Mouse (Mus musculus) monocyte, adult 2 months (primary cell): ENCODE measurements around the gene Robo1.

Source experiments
- DNase-seq, 2 experiments: peaks; one replicate each; pipeline ENCODE4 v3.0.0; 2022; ENCODE audit warnings: low spot score in 2 of 2, low read depth in 1 of 2

Robo1 gene

DNA sequence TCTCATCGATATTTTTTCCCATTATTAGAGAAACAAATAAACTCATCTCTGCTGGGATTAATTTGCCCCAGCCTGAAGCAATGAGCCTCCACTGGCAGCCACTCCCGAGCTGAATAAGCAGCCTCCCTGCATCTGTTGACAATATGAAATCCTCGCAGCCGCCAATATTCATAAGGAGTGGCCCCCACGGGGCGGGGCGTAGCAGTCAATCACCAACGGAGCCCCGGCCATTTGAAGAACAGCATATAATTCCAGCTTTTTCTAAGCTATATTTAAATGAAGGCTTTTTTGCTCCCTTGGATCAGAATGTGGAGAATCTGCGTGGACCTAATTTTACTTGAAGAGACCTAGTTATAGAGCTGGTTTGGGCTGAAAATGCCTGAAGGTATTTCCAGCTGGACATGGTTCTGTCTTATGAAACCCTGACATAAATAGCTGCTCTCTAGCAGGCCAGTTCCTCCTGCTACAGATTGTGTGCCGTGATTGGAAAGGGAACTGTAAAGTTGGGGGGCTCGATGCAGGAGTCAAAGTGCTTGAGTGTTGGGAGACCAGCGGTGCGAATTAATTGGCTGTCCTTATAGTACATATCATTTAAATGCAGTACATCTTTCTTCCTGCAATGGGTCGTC lies 492.1 kb downstream of the Robo1 start:
- no peak for DNase-seq

DNA sequence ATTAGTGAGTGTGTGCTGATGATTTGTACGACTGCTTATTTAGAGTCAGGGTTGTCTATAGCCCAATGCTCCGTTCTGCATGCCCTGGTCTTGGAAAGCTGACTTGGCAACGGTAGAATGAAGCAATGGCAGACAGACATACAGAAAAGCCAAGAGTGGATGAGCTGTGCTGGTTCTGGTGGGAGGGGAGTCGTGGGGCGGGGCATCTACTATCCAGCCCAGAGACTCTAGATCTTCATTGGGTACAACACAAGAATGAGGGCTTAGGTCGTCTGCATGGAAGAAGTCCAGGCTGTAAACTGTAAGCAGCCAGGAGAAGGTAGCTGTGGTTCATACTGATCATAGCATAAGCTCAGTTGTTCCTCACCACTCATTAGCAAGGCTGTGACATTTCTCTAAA lies 492.7 kb downstream of the Robo1 start:
- no peak for DNase-seq

DNA sequence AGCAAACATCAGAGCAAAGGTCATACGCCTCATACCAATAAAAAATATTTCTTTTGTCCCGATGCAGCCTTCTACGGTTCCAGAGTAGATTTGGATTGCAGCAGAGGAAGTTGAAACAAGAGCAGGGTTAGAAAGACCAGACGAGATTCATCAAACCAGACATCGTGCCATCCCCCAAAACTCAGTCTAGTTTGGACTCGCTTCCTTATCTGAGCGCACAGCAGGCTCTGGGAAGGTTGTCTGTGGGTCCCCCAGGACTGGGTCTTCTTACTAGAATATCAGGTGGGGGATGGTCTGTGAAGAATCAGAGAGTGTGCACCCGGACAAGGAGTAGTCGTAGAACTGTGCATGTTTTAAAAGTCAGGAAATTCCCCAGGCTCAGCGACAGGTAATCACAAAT lies 500.2 kb downstream of the Robo1 start:
- DNase-seq, result no peak

DNA sequence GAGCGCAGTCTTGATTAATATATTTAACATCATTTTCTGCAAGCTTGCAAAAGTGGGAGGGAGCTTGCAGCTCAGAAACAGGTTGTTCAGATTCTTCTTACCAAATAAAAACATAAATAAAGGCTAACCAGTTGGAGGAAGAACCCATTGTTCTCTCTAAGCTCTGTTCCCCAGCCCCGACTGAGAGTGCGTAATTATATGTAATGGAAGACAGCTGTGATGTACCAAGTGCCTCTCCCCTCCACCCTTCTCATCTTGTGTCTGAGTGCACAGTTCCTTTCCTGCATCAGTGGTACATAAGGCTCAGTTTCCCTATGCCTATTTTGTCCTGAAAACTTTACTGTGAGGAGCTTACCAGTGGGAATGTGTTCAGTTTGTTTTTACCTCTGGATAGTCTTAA lies 502.8 kb downstream of the Robo1 start:
- DNase-seq, result no peak

DNA sequence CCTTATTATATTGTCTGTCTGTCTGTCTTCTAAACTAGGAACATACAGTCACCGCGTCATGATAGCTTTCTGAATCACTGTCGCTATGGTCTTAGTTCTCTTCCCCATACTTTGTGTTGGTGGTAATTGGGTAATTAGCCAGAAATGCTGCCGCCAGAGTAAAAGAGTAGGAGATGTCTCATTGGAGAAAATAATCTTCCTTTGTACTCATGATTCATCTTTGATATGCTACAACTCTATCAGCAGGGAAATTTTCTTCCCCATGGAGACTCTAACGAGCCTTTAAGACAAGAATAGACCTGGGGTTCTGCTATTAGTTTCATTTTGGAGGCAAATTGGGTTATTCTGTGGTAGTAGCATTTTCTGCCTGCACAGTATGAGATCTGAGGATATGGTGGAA lies 503.4 kb downstream of the Robo1 start:
- DNase-seq, result no peak

DNA sequence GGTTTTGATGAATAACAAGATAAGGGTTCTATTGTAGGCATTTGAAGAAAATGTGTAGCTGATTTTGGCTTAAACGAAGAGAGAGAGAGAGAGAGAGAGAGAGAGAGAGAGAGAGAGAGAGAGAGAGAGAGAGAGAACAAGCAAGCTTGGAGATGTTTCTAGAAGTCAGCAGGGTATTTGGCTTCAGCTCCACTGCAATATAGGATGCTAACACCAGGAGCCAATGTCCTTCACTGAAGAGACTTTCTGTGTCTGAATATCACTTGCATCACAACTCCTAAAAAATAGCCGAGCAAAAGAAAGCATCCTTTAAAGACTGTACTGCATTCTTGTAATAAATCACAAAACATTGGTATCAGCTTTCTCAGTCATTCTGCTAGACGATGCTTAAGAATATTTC lies 503.8 kb downstream of the Robo1 start:
- DNase-seq, result no peak

DNA sequence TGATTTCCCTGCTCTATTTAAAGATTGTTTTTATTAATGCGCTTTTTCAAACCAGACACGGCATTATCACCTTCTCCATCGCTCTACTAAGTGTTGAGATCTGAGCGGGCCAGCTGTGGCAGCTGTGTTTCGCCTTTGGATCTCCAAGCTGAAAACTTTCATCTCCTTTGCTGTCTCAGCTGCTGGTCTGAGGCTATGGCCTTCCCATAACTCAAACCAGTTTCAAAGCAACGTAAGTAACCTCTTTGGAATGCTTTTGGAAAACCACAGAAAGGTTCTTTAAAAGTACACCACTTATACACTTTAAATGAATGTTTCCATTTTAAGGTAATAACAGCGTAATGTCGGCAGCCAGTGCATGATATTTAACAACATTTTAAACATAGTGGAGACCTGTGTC lies 520.3 kb downstream of the Robo1 start:
- DNase-seq, result no peak

DNA sequence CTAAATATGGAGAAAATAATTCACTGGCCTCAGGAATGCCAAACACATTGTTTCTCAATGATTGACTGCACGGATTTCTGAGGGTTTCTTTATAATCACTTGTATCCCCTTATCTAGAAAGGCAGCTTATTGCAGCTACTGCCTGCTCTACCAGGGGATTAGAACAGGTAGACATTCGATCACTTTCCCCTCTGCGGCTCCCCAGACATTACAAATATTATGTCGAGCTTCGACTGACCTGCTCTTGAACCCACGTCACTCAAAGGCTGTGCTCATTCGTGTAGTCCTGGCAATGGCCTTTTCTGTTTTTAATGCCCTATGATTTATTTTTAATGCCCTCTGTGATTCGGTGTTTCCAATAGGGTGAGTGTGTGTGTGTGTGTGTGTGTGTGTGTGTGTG lies 521.4 kb downstream of the Robo1 start:
- no peak for DNase-seq

DNA sequence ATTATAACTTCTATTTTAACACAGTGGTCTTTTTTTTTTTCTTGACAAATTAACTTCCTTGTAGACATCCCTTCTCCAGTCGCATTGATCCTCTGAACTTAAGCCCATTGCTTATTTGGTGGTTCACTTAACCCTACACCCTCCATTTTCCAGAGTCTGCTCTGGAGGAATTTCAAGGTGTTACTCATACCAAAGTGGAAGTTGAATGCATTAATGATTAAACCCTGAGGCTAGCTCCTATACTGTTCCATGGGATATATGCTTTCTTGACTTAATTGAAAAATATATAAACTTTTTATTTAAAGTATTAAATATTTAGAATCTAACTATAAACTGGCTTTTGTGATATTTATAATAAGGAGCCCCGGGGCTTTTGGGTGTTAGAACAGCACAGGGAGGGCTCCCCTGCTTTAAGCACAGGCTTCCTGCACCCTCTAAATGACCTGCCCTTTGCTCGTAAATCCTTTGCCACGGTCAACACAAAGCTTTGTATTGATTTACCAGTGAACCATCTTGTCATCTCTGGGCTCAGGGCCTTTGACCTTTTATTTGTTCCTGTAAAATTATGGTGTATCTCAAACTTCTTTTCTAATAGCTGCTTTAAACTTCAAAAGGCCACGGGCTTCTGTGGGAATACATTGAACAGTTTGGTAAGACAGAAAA lies 522.4 kb downstream of the Robo1 start:
- DNase-seq, result no peak

DNA sequence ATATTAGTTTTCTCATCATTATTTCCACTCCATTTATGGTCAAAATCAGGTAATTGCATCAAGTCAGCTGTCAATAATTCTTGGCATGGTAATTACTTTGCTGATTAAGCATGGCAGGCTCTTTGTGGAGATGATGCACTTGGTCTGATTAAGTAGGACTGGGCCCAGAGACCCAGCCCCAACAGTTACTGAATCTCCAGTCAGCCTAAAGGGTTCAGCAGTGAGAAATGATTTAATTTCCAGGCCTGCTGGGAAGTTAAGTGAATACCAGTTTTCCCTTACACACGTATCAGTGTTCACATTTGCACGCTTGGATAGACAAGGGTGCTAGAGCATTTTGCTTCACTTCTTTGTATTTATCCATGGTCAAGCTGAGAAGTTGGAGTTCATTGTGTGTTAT lies 526.2 kb downstream of the Robo1 start:
- no peak for DNase-seq

DNA sequence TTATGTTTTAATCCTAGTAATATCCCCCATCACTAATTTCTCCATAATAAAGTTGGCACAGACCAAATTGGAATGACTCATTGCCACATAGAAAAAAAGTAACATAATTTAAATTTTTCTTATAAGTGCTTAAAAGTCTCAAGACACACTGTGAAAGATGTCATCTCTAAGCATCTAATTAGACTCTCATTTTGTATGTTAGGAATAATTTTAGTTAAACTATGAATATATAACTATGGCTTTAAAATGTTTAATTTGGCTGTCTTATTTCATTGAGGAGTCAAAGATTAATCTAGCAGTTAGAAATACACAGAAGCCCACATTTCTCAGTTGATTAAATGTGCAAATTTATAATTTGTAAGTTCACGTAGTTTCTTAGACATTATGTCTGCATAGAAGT lies 530.9 kb downstream of the Robo1 start:
- no peak for DNase-seq

DNA sequence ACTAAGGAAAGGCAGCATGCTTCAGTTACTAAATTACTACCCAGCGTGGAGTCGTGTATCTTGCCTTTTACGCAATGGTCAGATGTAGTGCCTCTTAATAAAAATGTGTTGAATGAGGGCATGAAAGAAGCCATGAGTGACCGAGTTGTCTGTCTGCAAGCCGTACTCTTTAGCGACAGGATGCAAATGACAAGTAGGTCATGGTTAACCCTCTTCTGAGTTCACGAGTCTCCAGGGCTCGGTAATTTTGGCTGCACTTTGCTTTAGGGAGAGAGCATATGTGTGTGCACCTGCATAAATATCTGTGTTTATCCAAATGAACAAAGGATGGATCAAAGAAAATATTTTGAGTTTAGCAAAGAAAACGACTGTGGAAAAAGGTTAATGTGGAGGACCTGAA lies 533.0 kb downstream of the Robo1 start:
- no peak for DNase-seq

DNA sequence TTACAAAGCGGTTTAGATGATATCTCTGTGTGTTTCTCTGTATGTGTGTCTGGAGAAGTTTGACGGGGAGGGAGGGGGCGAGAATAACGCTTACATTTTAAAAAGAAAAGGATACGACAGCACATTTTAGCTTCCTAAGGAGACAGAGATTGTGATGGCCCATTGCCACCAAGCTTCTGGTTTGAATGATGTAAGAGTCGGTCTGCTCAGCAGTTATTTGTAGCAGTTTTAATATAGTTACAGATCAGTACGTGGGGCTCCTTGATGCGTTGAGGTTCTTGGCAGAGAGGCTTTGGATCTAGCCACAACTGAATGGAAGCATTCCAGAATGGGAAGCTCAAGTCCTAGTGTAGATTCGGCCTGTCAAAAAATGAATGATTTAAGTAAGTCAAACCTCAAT lies 546.0 kb downstream of the Robo1 start:
- no peak for DNase-seq

DNA sequence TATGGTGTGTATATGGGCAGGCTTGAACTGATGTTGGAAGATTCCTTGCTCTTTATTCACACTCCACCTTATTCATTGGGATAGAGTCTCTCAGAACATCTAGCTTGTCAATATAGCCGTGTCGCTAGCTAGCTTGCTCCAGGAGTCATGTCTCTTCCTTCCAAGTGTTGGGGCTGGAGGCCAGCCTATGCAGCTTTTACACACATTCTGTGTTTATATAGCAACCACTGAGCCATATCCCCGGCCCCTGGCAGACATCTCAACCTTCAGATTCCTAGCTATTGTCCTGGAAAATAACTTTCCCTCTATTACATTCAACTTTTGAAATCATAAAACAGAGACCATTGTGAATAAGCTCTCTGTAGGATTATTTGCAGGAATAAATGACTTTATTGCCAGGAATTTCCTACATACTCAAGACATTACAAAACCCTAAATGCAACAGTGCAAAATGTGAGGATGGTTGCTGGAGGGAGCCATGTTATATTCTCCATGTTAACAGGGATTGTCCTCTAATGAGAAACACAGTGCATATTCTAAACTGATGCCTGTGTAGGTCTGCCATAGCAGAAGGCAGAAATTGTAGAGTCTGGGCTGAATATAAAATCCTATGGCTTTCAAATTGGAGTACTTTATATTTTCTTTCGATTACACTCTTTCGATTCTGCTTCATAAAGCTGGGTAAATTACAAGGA lies 546.9 kb downstream of the Robo1 start:
- DNase-seq, result no peak

DNA sequence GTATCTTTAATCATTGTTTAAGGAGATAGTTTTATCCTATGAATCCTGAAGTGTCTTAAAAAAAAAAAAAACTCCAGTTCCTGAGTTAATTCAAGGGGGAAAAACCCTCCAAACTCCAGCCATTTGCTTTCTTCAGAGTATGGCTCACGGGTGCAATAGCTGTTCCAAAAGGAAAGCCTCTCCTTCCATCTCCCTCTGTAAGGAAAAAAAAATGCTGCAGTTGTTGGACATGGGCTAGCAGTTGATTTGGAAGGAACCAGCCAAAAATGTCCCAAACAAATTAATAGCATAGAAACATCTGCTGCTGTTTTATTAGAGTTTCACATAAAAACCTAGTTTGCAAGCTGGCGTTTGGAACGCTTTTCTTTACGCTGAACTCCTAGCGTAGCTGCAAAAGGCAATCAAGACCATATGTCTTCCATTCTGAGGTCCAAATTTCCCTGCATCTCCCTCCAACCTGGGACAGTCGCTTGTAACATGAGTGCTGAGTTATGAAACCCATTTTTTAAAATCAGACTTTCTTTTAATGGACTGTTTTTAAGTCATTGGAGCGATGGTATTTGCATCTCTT lies 553.7 kb downstream of the Robo1 start:
- DNase-seq, result no peak

DNA sequence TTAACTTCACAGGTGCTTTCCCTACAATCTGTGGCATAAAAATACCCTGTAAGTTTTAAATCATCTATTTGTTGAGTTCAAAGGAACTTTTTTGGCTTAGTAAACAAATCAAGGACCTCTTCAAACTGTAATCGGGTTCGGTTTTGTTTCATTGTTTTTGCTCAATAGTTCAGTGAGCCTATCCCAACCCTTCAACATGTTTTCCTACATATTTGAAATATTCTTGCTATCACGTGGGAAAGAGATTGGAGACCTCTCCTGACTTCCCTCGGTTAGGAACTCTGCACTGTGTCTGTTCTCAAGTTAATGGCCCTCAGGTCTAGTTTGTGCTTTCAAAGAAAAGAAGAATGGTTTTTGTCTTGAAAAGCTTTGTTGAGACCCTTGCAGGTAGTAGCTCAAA lies 557.9 kb downstream of the Robo1 start:
- no peak for DNase-seq

DNA sequence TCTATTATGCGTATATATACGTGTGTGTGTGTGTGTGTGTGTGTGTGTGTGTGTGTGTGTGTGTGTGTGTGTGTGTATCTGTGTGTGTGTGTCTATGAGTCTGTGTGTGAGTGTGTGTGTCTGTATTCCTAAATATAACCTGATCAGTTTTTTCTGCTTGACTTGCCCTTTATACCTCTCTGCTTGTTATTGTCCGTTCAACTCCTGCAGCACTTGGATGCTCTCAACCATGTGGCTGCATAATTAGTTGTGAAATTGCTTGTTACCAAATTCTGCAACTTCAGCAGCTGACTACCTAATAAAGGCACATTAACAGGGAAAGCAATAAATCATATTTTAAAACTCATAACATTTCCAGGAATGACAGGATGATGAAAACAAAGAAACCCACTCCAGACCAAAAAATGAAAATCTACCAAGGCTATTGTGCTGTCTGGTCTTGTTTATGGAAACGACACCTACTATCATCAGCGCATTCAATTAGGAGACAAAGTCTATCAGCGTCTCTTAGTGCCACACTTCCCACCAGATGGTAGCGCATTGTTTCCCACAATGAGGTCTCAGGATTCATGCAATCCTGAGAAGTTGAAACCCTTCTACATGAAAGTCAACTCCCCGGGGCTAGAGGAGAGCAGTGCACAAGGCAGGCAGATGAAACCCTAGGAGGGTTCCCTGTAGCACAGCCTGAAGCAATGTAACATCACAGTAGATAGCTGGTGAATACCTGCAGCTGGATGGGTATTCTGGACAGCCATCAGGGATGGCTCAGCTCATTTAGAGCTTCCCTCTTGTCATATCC lies 567.0 kb downstream of the Robo1 start:
- no peak for DNase-seq

DNA sequence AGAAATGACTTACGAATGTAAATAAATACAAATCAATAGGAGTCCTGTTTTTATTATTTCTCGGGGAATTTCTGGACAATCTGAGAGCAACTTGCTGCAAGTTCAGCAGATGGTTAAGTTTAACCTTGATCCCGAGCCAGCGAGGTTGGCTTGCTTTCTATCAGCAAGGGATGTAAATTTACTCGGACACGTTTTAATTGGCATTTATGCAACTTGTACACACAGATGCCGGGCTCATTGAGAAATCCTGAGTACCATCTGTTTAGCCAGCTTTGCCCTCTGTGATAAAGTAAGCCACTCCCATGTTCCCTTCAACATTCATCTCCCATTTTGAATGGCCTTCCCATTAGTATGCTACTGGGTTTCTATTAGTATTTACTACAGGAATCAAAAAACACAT lies 580.0 kb downstream of the Robo1 start:
- DNase-seq, result no peak

DNA sequence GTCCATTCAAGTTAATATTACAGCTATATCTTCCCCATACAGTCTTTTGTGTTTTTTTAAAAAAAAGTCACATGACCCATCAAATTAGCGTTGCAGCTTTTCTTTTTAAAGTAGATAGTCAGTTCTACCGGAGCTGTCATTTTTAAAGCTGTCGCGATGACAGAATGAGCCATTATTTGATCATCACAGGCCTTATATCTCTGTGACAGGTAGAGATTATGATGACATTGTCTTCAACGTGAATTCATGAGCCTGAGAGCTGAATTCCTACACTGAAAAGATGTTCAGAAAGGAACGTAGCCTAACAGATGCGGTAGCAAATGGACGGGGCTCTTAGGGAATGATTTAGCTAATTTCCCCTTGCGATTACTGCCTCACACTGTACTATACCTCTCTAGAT lies 581.3 kb downstream of the Robo1 start:
- DNase-seq, result no peak

DNA sequence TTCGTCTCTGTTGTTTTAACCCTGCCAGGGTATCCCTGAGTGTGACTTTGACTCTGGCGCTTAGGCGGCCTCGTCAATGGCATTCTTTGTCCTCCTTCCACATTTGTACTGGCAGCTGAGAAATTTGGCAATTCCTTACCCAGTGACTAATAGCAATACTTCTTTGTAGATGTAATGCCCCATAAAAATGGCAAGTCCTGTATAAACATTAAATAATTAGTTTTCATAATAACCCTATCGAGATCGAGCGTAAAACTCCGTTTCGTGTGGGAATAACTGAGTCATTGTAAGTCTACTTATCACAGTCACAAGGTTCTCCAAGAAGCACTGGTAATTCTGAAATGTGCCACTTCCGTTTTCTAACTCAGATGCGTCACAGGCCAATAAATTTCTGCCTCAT lies 589.0 kb downstream of the Robo1 start:
- DNase-seq, result no peak

DNA sequence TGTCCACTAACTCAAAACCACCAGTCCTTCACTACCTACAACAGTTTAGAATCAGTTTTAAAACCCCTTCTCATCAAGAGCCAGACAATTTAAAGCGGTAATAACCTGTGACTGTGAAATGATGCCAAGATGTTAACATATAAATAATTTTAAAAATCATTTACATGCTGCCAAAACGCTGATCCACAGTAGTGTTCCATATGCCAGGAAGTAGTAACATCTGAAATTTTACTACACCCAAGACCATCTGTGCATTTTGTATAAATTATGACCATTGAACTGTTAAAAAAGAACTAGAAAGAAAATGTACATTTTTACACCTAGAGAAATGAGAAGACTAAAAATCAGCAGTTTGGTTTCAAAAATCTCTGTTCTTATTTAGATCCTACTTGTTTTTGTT lies 600.8 kb downstream of the Robo1 start:
- DNase-seq, result no peak

DNA sequence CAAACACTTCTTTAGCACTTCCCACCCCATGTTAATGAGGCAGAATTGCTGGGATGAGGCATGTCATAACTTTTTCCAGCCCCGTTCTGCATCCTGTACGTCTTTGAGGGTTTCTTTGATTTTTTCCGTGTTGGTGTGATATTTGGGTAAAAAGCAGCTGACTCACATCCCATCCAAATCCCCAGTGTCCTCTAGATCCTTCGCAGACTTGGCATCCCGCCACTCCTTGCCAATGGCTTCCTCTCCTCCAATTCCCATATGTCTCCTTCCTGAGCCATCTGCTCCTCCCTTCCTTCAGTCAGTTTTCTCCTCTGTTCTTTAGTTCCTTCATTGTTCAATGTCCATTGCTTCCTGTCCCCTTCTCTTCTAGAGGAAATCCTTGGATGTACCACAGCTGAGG lies 605.0 kb downstream of the Robo1 start:
- DNase-seq, result no peak
